12 mouse cellular contexts compared by ENCODE assay signal in genomic region chr5:74365408-74365807, GRCm38 (mm10).
DNase-seq lines count a peak whose midpoint lies in the region; ATAC-seq and TF ChIP-seq lines count a peak whose summit lies in the region.
"Had no signal": no experiment of that assay in that cellular context is flagged by ENCODE, and none has a peak within 500 bp of the region (broad histone marks: within the 10 kb centered on the region; RNA-seq: fewer than 3 reads in every experiment).

No protein-coding gene starts in this region.

- WGBS in hindbrain, embryonic 12.5 days: 39% methylated on average over 6 of the region's 6 CpGs
- WGBS in hindbrain, embryonic 16.5 days: 33% methylated on average over 6 of the region's 6 CpGs
- 37% methylated on average over 6 of the region's 6 CpGs for WGBS in midbrain, embryonic 14.5 days
- WGBS in midbrain, embryonic 16.5 days: 47% methylated on average over 6 of the region's 6 CpGs
- 51% methylated on average over 6 of the region's 6 CpGs for WGBS in hindbrain, postnatal 0 days
- WGBS in neural tube, embryonic 15.5 days: 24% methylated on average over 6 of the region's 6 CpGs

- no peak for TF ChIP-seq CTCF in hindbrain, postnatal 0 days (IDR thresholded peaks at IDR 0.05; ENCODE audit: low read depth)

- peak; percentile 64; the same call in 1 of the 2 replicates for ATAC-seq in hindbrain, embryonic 12.5 days (ENCODE audit: low FRiP score)
- no peak for ATAC-seq in hindbrain, embryonic 16.5 days
- no peak for ATAC-seq in midbrain, embryonic 14.5 days (ENCODE audit: low FRiP score, low TSS enrichment)
- ATAC-seq in midbrain, embryonic 16.5 days: no peak
- ATAC-seq in hindbrain, postnatal 0 days: no peak
- ATAC-seq in neural tube, embryonic 15.5 days (ENCODE audit: low FRiP score): peak; percentile 55; the same call in 1 of the 2 replicates
- ATAC-seq: liver, embryonic 12.5 days had no signal

- peak; percentile 54 for DNase-seq in midbrain, embryonic 14.5 days
- peak; percentile 16 for DNase-seq in hindbrain, postnatal 0 days (ENCODE audit: low spot score)
- DNase-seq in gastrocnemius, postnatal 25 days: no peak
- DNase-seq: cerebellum, adult 18-20 months; heart, adult 11 months; kidney, postnatal 36 days had no signal

- H3K4me2 ChIP-seq in hindbrain, embryonic 12.5 days (replicated peaks): no peak overlapping the region
- H3K4me2 ChIP-seq in hindbrain, embryonic 16.5 days (ENCODE audit: low read length): no peak overlapping the region
- H3K4me2 ChIP-seq in midbrain, embryonic 14.5 days (ENCODE audit: low read length): no peak overlapping the region
- H3K4me2 ChIP-seq in midbrain, embryonic 16.5 days (ENCODE audit: low read length): no peak overlapping the region
- no peak overlapping the region for H3K4me2 ChIP-seq in hindbrain, postnatal 0 days (ENCODE audit: low read depth, low read length)
- no peak overlapping the region for H3K4me2 ChIP-seq in neural tube, embryonic 15.5 days
- H3K4me2 ChIP-seq: liver, embryonic 12.5 days had no signal

- no peaks in the 10 kb centered on the region for H3K9me3 ChIP-seq in hindbrain, embryonic 12.5 days (replicated peaks)
- H3K9me3 ChIP-seq in hindbrain, embryonic 16.5 days (ENCODE audit: control insufficient read depth, low read length): no peaks in the 10 kb centered on the region
- H3K9me3 ChIP-seq in midbrain, embryonic 14.5 days (ENCODE audit: control insufficient read depth, low read length): no peaks in the 10 kb centered on the region
- no peaks in the 10 kb centered on the region for H3K9me3 ChIP-seq in midbrain, embryonic 16.5 days (replicated peaks; ENCODE audit: control insufficient read depth, low read length, poor library complexity, severe bottlenecking)
- H3K9me3 ChIP-seq in hindbrain, postnatal 0 days (ENCODE audit: low read length): no peaks in the 10 kb centered on the region
- no peaks in the 10 kb centered on the region for H3K9me3 ChIP-seq in neural tube, embryonic 15.5 days (replicated peaks)
- H3K9me3 ChIP-seq: G1E; liver, embryonic 12.5 days had no signal

- no peak overlapping the region for H3K4me3 ChIP-seq in hindbrain, embryonic 12.5 days
- H3K4me3 ChIP-seq in hindbrain, embryonic 16.5 days (ENCODE audit: low read length): no peak overlapping the region
- no peak overlapping the region for H3K4me3 ChIP-seq in midbrain, embryonic 14.5 days (replicated peaks; ENCODE audit: low read depth, low read length)
- no peak overlapping the region for H3K4me3 ChIP-seq in midbrain, embryonic 16.5 days (ENCODE audit: low read depth, low read length)
- no peak overlapping the region for H3K4me3 ChIP-seq in hindbrain, postnatal 0 days (ENCODE audit: low read length)
- H3K4me3 ChIP-seq in neural tube, embryonic 15.5 days (replicated peaks): no peak overlapping the region
- H3K4me3 ChIP-seq: liver, embryonic 12.5 days had no signal

- peaks cover 22% of the 10 kb centered on the region for H3K4me1 ChIP-seq in hindbrain, embryonic 12.5 days
- peaks cover 6% of the 10 kb centered on the region for H3K4me1 ChIP-seq in hindbrain, embryonic 16.5 days (ENCODE audit: control insufficient read depth, insufficient read depth, low read depth, low read length)
- H3K4me1 ChIP-seq in midbrain, embryonic 14.5 days (ENCODE audit: control insufficient read depth, insufficient read depth, low read length): peaks cover 15% of the 10 kb centered on the region
- peaks cover 5% of the 10 kb centered on the region for H3K4me1 ChIP-seq in midbrain, embryonic 16.5 days (ENCODE audit: control insufficient read depth, insufficient read depth, low read length)
- H3K4me1 ChIP-seq in hindbrain, postnatal 0 days (ENCODE audit: insufficient read depth, low read length): no peaks in the 10 kb centered on the region
- H3K4me1 ChIP-seq in neural tube, embryonic 15.5 days: peaks cover 18% of the 10 kb centered on the region

- H3K9ac ChIP-seq in hindbrain, embryonic 12.5 days: no peak overlapping the region
- no peak overlapping the region for H3K9ac ChIP-seq in hindbrain, embryonic 16.5 days (ENCODE audit: low read depth, low read length)
- no peak overlapping the region for H3K9ac ChIP-seq in midbrain, embryonic 14.5 days (replicated peaks; ENCODE audit: low read length)
- H3K9ac ChIP-seq in midbrain, embryonic 16.5 days (ENCODE audit: low read depth, low read length): no peak overlapping the region
- no peak overlapping the region for H3K9ac ChIP-seq in hindbrain, postnatal 0 days (replicated peaks; ENCODE audit: low read length)
- H3K9ac ChIP-seq in neural tube, embryonic 15.5 days (replicated peaks): no peak overlapping the region
- H3K9ac ChIP-seq: liver, embryonic 12.5 days had no signal

- peak overlapping the region; percentile 52; the same call in 1 of the 2 replicates for H3K27ac ChIP-seq in hindbrain, embryonic 12.5 days
- H3K27ac ChIP-seq in hindbrain, embryonic 16.5 days (ENCODE audit: low read depth, low read length): no peak overlapping the region
- H3K27ac ChIP-seq in midbrain, embryonic 14.5 days (replicated peaks; ENCODE audit: low read depth, low read length): no peak overlapping the region
- no peak overlapping the region for H3K27ac ChIP-seq in midbrain, embryonic 16.5 days (ENCODE audit: low read length)
- H3K27ac ChIP-seq in hindbrain, postnatal 0 days: no peak overlapping the region
- peak overlapping the region; percentile 18; the same call in 1 of the 2 replicates for H3K27ac ChIP-seq in neural tube, embryonic 15.5 days (replicated peaks)
- H3K27ac ChIP-seq: liver, embryonic 12.5 days had no signal

- 0 out of 2 replicates have a peak, but pooled peaks cover 2% of the 10 kb centered on the region for H3K27me3 ChIP-seq in hindbrain, embryonic 12.5 days
- H3K27me3 ChIP-seq in hindbrain, embryonic 16.5 days (replicated peaks; ENCODE audit: control insufficient read depth, insufficient read depth, low read length): no peaks in the 10 kb centered on the region
- no peaks in the 10 kb centered on the region for H3K27me3 ChIP-seq in midbrain, embryonic 14.5 days (ENCODE audit: control insufficient read depth, insufficient read depth, low read length)
- no peaks in the 10 kb centered on the region for H3K27me3 ChIP-seq in midbrain, embryonic 16.5 days (ENCODE audit: control insufficient read depth, insufficient read depth, low read depth, low read length)
- no peaks in the 10 kb centered on the region for H3K27me3 ChIP-seq in hindbrain, postnatal 0 days (ENCODE audit: insufficient read depth, low read length)
- no peaks in the 10 kb centered on the region for H3K27me3 ChIP-seq in neural tube, embryonic 15.5 days (replicated peaks)
- H3K27me3 ChIP-seq: liver, embryonic 12.5 days had no signal

- no peaks in the 10 kb centered on the region for H3K36me3 ChIP-seq in hindbrain, embryonic 12.5 days
- H3K36me3 ChIP-seq in hindbrain, embryonic 16.5 days (ENCODE audit: control insufficient read depth, insufficient read depth, low read length): no peaks in the 10 kb centered on the region
- no peaks in the 10 kb centered on the region for H3K36me3 ChIP-seq in midbrain, embryonic 14.5 days (ENCODE audit: control insufficient read depth, insufficient read depth, low read length)
- H3K36me3 ChIP-seq in midbrain, embryonic 16.5 days (ENCODE audit: control insufficient read depth, insufficient read depth, low read length): no peaks in the 10 kb centered on the region
- H3K36me3 ChIP-seq in hindbrain, postnatal 0 days (ENCODE audit: insufficient read depth, low read length): no peaks in the 10 kb centered on the region
- no peaks in the 10 kb centered on the region for H3K36me3 ChIP-seq in neural tube, embryonic 15.5 days
- H3K36me3 ChIP-seq: G1E; liver, embryonic 12.5 days had no signal

Comparison
In these comparisons a context has a peak if more than half of its experiments do, and no peak if none do; other contexts are left out.
1. ATAC-seq: peak in hindbrain, embryonic 12.5 days (single experiment) and neural tube, embryonic 15.5 days (single experiment); none in hindbrain, embryonic 16.5 days (single experiment), midbrain, embryonic 14.5 days (single experiment), midbrain, embryonic 16.5 days (single experiment) and hindbrain, postnatal 0 days (single experiment).
2. H3K27ac ChIP-seq: peak in hindbrain, embryonic 12.5 days (single experiment) and neural tube, embryonic 15.5 days (single experiment); none in hindbrain, embryonic 16.5 days (single experiment), midbrain, embryonic 14.5 days (single experiment), midbrain, embryonic 16.5 days (single experiment) and hindbrain, postnatal 0 days (single experiment).